Mouse (Mus musculus) adrenal gland (tissue): ENCODE measurements around the gene Ap1s3.
"Not testable (repeated sequence)": the region's sequence is repeated elsewhere in the genome, so short reads cannot be mapped to it uniquely, and the experiment has no call there.

Source experiments
- intact Hi-C: fragments of 180-260 bp; cut with DNase I; formaldehyde crosslinking; loops from one replicate; pipeline ENCODE4 v1.15.1; 2025

The Ap1s3 gene

GRCm38 (mm10) chr1:79669419-79669974 lies 2.3 kb downstream of the Ap1s3 start:
- intact Hi-C loops, result no loop called here

GRCm38 (mm10) chr1:79664911-79665310 lies 6.9 kb downstream of the Ap1s3 start:
- intact Hi-C loops, result no loop called here

- intact Hi-C loops, result no loop called here
These were observed 12.2 kb downstream of the Ap1s3 start for GRCm38 (mm10) chr1:79659598-79659997.

GRCm38 (mm10) chr1:79657411-79657810 lies 14.4 kb downstream of the Ap1s3 start:
- intact Hi-C loops, result no loop called here

GRCm38 (mm10) chr1:79655819-79656555 lies 15.8 kb downstream of the Ap1s3 start:
- intact Hi-C loops, result no loop called here

GRCm38 (mm10) chr1:79654948-79655347 lies 16.8 kb downstream of the Ap1s3 start:
- intact Hi-C loops, result no loop called here

GRCm38 (mm10) chr1:79643411-79644110 lies 28.2 kb downstream of the Ap1s3 start:
- intact Hi-C loops, result no loop called here

- intact Hi-C loops, result no loop called here
These were observed 29.1 kb downstream of the Ap1s3 start for GRCm38 (mm10) chr1:79642680-79643079.

- intact Hi-C loops, result no loop called here
These were observed 30.4 kb downstream of the Ap1s3 start for GRCm38 (mm10) chr1:79641355-79641754.

GRCm38 (mm10) chr1:79640151-79640550 lies 31.6 kb downstream of the Ap1s3 start:
- intact Hi-C loops, result no loop called here

- intact Hi-C loops, result no loop called here
These were observed 32.1 kb downstream of the Ap1s3 start for GRCm38 (mm10) chr1:79639683-79640082.

GRCm38 (mm10) chr1:79639107-79639506 lies 32.7 kb downstream of the Ap1s3 start:
- intact Hi-C loops, result no loop called here

- intact Hi-C loops, result no loop called here
These were observed 34.0 kb downstream of the Ap1s3 start for GRCm38 (mm10) chr1:79637768-79638167.

GRCm38 (mm10) chr1:79631521-79631920 lies 40.3 kb downstream of the Ap1s3 start:
- intact Hi-C loops, result no loop called here

- intact Hi-C loops, result loop anchor here (5.0 kb wide), 1 partner anchor 53 kb away; no protein-coding TSS in a partner anchor
These were observed 42.0 kb downstream of the Ap1s3 start for GRCm38 (mm10) chr1:79629726-79630125.

GRCm38 (mm10) chr1:79626140-79626539 lies 45.6 kb downstream of the Ap1s3 start:
- intact Hi-C loops, result loop anchor here (5.0 kb wide), 1 partner anchor 56 kb away; no protein-coding TSS in a partner anchor

GRCm38 (mm10) chr1:79619434-79619833 lies 52.3 kb downstream of the Ap1s3 start:
- intact Hi-C loops, result no loop called here

- intact Hi-C loops, result no loop called here
These were observed 55.3 kb downstream of the Ap1s3 start for GRCm38 (mm10) chr1:79616492-79616891.

- intact Hi-C loops, result no loop called here
These were observed 57.3 kb downstream of the Ap1s3 start for GRCm38 (mm10) chr1:79614456-79614855.

- intact Hi-C loops, result not testable (repeated sequence)
These were observed 60.5 kb downstream of the Ap1s3 start for GRCm38 (mm10) chr1:79611271-79611670.

- intact Hi-C loops, result not testable (repeated sequence)
These were observed 62.9 kb downstream of the Ap1s3 start for GRCm38 (mm10) chr1:79608856-79609255.

- intact Hi-C loops, result no loop called here
These were observed 69.3 kb downstream of the Ap1s3 start for GRCm38 (mm10) chr1:79602500-79602899.
